Mouse (Mus musculus): ENCODE measurements around the gene Grip2. TPM values are rescaled to one million over a fixed set of nuclear protein-coding genes. Genes with fewer than 3 reads are reported as not detected.
A peak's percentile ranks its signal among the peaks of the same experiment; 100 is the strongest.

Gene Grip2
- polyA plus RNA-seq, 1 experiment, result 3.8 TPM

DNA sequence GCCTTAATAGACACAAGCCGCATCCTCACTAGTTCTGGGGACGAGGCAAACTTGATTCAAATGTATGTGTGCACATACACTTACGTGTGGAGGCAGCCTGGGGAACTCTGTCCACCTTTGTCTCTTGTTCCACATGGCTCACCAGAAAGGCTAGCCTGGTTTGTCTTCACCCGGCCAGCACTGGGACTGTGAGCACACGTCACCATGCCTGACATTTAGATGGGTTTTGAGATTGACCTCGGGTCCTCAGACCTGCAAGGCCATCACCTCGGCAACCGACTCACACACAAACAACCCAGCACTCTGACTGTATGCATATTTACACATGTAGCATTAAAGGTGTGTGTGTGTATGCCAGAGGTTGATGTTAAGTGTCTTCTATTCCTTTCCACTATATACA is 8.8 kb downstream of the Grip2 start:
- Histone ChIP-seq H3K27me3 (replicated peaks; ENCODE audit: control insufficient read depth, insufficient read depth, low read length) (no peaks in the 10 kb centered on the region), H3K27ac (ENCODE audit: insufficient read depth, low read depth, low read length) (no peak overlapping the region), H3K4me1 (ENCODE audit: control insufficient read depth, insufficient read depth, low read length) (no peaks in the 10 kb centered on the region), H3K36me3 (ENCODE audit: control insufficient read depth, insufficient read depth, low read length) (no peaks in the 10 kb centered on the region), H3K4me3 (ENCODE audit: insufficient read depth, low read depth, low read length) (no peak overlapping the region)
- 72% methylated on average over 8 of the region's 8 CpGs for WGBS
- no peak for DNase-seq
- TF ChIP-seq CTCF (conservative IDR thresholded peaks at IDR 0.05; ENCODE audit: insufficient read depth, insufficient read length, low read depth, low read length) (no peak), POLR2A (IDR thresholded peaks at IDR 0.05; ENCODE audit: low read depth, low read length) (no peak)

DNA sequence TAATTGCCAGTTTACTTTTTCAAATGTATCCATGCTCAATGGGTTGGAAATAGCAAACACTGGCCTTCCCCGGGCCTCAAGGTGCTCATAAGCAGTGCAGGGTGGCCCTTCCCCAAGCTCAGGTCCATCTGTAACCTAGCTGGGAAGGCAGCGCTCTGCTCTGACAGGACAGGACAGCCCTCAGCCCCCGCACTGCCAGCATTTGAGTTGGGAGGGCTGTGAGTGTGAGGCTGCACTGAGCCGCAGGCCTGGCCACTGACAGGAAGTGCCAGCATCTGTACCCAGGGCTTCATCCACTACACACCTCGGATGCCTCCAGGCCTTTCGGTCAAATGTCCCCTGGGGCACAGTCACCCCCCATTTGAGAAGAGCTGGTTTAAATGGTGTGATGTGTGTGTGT is 11.1 kb downstream of the Grip2 start:
- no peaks in the 10 kb centered on the region for H3K27me3 ChIP-seq (replicated peaks; ENCODE audit: control insufficient read depth, insufficient read depth, low read length)
- no peak overlapping the region for H3K27ac ChIP-seq (ENCODE audit: insufficient read depth, low read depth, low read length)
- H3K4me3 ChIP-seq (ENCODE audit: insufficient read depth, low read depth, low read length), result no peak overlapping the region
- H3K4me1 ChIP-seq (ENCODE audit: control insufficient read depth, insufficient read depth, low read length), result no peaks in the 10 kb centered on the region
- no peak for DNase-seq
- TF ChIP-seq CTCF (conservative IDR thresholded peaks at IDR 0.05; ENCODE audit: insufficient read depth, insufficient read length, low read depth, low read length) (no peak), POLR2A (IDR thresholded peaks at IDR 0.05; ENCODE audit: low read depth, low read length) (no peak)
- WGBS, result 78% methylated on average over 6 of the region's 6 CpGs
- no peaks in the 10 kb centered on the region for H3K36me3 ChIP-seq (ENCODE audit: control insufficient read depth, insufficient read depth, low read length)

DNA sequence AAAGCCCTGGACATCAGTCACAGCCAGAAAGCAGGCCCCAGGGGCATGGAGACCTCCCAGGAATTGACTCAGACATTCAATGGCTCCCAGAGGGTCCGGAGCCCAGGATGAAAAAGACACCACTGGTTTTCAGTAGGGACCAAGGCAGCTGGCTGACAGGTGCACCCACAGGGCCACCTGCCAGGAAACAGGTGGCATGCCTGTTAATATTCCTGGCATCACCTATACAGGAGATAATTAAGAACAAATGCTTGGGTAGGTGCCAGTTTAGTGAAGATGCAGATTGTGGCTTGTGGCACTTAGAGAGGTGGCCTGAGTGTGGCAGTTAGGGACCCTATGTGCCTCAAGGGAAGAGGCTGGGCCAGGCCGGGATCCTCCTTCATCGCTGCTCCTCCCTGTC is 13.4 kb downstream of the Grip2 start:
- TF ChIP-seq POLR2A (IDR thresholded peaks at IDR 0.05; ENCODE audit: low read depth, low read length) (no peak), CTCF (conservative IDR thresholded peaks at IDR 0.05; ENCODE audit: insufficient read depth, insufficient read length, low read depth, low read length) (no peak)
- no peaks in the 10 kb centered on the region for H3K36me3 ChIP-seq (ENCODE audit: control insufficient read depth, insufficient read depth, low read length)
- H3K27me3 ChIP-seq (replicated peaks; ENCODE audit: control insufficient read depth, insufficient read depth, low read length), result no peaks in the 10 kb centered on the region
- no peak for DNase-seq
- no peak overlapping the region for H3K27ac ChIP-seq (ENCODE audit: insufficient read depth, low read depth, low read length)
- no peak overlapping the region for H3K4me3 ChIP-seq (ENCODE audit: insufficient read depth, low read depth, low read length)
- WGBS, result 82% methylated on average over 3 of the region's 3 CpGs
- H3K4me1 ChIP-seq (ENCODE audit: control insufficient read depth, insufficient read depth, low read length), result no peaks in the 10 kb centered on the region

DNA sequence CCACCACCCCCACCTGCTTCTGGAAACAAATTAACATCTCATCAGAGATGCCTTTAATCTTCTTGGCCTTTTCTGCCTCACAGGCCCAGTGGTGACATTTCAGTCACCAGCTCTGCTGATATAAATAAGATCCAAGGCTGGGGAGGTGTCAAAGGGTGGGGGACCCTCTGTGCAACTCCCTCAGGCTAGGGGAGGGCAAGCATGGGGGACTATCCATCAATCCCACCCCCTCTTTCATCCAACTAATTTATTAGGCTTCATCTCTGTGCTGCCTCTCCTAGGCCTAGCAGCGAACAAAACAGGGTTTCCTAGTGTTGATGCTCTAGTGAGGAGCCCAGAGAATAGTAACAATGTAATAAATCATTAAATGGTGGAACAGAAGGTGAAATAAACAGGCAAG is 17.0 kb downstream of the Grip2 start:
- no peaks in the 10 kb centered on the region for H3K27me3 ChIP-seq (replicated peaks; ENCODE audit: control insufficient read depth, insufficient read depth, low read length)
- no peaks in the 10 kb centered on the region for H3K4me1 ChIP-seq (ENCODE audit: control insufficient read depth, insufficient read depth, low read length)
- no peak for TF ChIP-seq POLR2A (IDR thresholded peaks at IDR 0.05; ENCODE audit: low read depth, low read length)
- no peak for TF ChIP-seq CTCF (conservative IDR thresholded peaks at IDR 0.05; ENCODE audit: insufficient read depth, insufficient read length, low read depth, low read length)
- H3K36me3 ChIP-seq (ENCODE audit: control insufficient read depth, insufficient read depth, low read length), result no peaks in the 10 kb centered on the region
- no peak overlapping the region for H3K27ac ChIP-seq (ENCODE audit: insufficient read depth, low read depth, low read length)
- whole genome bisulfite sequencing, result 34% methylated on average over 1 of the region's 1 CpGs
- H3K4me3 ChIP-seq (ENCODE audit: insufficient read depth, low read depth, low read length), result no peak overlapping the region
- no peak for DNase-seq

DNA sequence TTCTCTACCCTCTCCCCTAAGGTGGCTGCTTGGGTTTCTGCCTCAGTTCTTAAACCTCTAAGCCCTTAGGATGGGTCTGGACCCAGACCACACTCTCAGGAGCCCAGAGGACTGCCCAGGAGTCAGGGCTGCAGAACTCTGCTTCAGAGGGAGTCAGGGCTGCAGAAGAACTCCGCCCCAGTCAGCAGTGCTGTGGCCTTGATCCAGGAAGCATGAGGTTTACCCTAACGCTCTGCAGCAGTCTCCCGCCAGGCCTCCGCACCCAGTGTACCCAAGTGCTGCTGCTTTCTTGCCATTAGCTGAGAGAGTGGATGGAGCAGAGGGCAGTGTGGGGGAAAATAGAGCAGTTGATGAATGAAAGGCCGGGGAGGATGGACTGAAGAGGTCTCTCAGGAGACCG is 19.0 kb downstream of the Grip2 start:
- Histone ChIP-seq H3K4me3 (ENCODE audit: insufficient read depth, low read depth, low read length) (no peak overlapping the region), H3K27ac (ENCODE audit: insufficient read depth, low read depth, low read length) (no peak overlapping the region), H3K27me3 (replicated peaks; ENCODE audit: control insufficient read depth, insufficient read depth, low read length) (no peaks in the 10 kb centered on the region), H3K36me3 (ENCODE audit: control insufficient read depth, insufficient read depth, low read length) (no peaks in the 10 kb centered on the region), H3K4me1 (ENCODE audit: control insufficient read depth, insufficient read depth, low read length) (no peaks in the 10 kb centered on the region)
- no peak for TF ChIP-seq POLR2A (IDR thresholded peaks at IDR 0.05; ENCODE audit: low read depth, low read length)
- TF ChIP-seq CTCF (conservative IDR thresholded peaks at IDR 0.05; ENCODE audit: insufficient read depth, insufficient read length, low read depth, low read length), result no peak
- 60% methylated on average over 6 of the region's 6 CpGs for WGBS
- DNase-seq, result no peak

DNA sequence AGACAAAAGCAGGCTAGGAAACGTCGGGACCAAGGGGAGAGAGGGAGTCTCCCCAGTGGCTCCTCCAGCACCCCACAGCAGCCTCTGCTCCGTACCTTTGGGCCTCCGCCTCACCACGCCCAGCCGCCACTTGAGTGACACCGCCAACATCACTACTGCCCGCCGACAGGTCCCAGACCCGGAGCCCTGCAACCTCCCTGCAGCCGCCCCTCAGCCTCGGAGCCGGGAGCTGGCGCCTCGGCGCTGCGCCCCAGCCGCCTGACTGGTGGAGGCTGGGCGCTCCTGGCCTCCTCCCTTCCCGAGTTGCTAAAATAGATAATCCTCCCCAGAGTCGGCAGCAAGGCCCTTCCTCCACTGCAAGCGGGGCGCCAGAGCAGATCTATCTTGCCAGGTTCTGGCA is 19.9 kb downstream of the Grip2 start:
- H3K27me3 ChIP-seq (replicated peaks; ENCODE audit: control insufficient read depth, insufficient read depth, low read length), result no peaks in the 10 kb centered on the region
- no peaks in the 10 kb centered on the region for H3K4me1 ChIP-seq (ENCODE audit: control insufficient read depth, insufficient read depth, low read length)
- H3K27ac ChIP-seq (ENCODE audit: insufficient read depth, low read depth, low read length), result no peak overlapping the region
- H3K4me3 ChIP-seq (ENCODE audit: insufficient read depth, low read depth, low read length), result no peak overlapping the region
- TF ChIP-seq POLR2A (IDR thresholded peaks at IDR 0.05; ENCODE audit: low read depth, low read length) (no peak), CTCF (conservative IDR thresholded peaks at IDR 0.05; ENCODE audit: insufficient read depth, insufficient read length, low read depth, low read length) (no peak)
- no peak for DNase-seq
- WGBS, result 3% methylated on average over 23 of the region's 23 CpGs
- no peaks in the 10 kb centered on the region for H3K36me3 ChIP-seq (ENCODE audit: control insufficient read depth, insufficient read depth, low read length)

DNA sequence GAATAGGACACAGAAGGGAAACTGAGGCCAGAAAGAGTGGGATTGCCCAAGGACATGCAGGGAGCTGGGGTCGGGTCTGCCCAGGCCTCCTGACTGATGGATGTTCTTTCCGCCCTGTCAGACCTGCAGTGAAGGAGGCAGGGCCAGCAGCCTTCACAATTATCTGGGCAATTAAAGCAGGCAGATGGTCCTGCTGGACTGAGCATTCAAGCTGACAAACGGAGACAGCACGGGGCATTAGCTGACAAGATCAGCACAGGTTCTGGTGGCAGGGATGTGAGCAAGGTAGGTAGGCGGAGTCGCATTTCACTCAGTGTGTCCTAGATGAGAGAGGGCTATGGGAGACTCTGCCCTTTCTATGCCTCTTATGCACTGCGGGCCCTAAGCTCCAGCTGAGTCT is 22.9 kb downstream of the Grip2 start:
- H3K27me3 ChIP-seq (replicated peaks; ENCODE audit: control insufficient read depth, insufficient read depth, low read length), result no peaks in the 10 kb centered on the region
- WGBS, result 42% methylated on average over 7 of the region's 7 CpGs
- TF ChIP-seq CTCF (conservative IDR thresholded peaks at IDR 0.05; ENCODE audit: insufficient read depth, insufficient read length, low read depth, low read length), result no peak
- TF ChIP-seq POLR2A (IDR thresholded peaks at IDR 0.05; ENCODE audit: low read depth, low read length), result no peak
- DNase-seq, result no peak
- H3K4me1 ChIP-seq (ENCODE audit: control insufficient read depth, insufficient read depth, low read length), result no peaks in the 10 kb centered on the region
- no peak overlapping the region for H3K27ac ChIP-seq (ENCODE audit: insufficient read depth, low read depth, low read length)
- no peaks in the 10 kb centered on the region for H3K36me3 ChIP-seq (ENCODE audit: control insufficient read depth, insufficient read depth, low read length)
- H3K4me3 ChIP-seq (ENCODE audit: insufficient read depth, low read depth, low read length), result no peak overlapping the region

DNA sequence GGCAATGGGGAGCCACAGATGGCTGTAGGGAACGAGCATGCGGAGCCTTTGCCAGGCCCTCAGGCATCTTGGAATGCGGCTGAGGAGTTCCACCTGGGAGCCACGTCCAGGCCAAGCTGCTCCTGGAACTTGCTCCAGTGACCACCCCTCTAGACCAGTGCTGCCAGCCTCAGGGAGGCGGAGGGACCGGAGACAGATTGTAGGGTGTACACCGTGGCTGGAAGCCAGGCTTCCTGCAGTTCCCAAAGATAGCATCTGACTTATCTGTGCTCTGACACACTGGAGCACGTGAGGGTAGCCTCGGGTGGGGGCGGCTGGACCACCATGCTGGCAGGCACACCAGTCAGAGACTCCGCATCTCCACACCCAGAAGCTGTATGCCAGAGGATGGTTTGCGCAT is 28.6 kb downstream of the Grip2 start:
- no peaks in the 10 kb centered on the region for H3K27me3 ChIP-seq (replicated peaks; ENCODE audit: control insufficient read depth, insufficient read depth, low read length)

More for the DNA sequence above, 28.6 kb downstream of the Grip2 start:
- DNase-seq, result peak; percentile 16
- Histone ChIP-seq H3K4me1 (ENCODE audit: control insufficient read depth, insufficient read depth, low read length) (no peaks in the 10 kb centered on the region), H3K27ac (ENCODE audit: insufficient read depth, low read depth, low read length) (no peak overlapping the region), H3K36me3 (ENCODE audit: control insufficient read depth, insufficient read depth, low read length) (no peaks in the 10 kb centered on the region), H3K4me3 (ENCODE audit: insufficient read depth, low read depth, low read length) (no peak overlapping the region)
- 66% methylated on average over 12 of the region's 12 CpGs for WGBS
- no peak for TF ChIP-seq POLR2A (IDR thresholded peaks at IDR 0.05; ENCODE audit: low read depth, low read length)
- no peak for TF ChIP-seq CTCF (conservative IDR thresholded peaks at IDR 0.05; ENCODE audit: insufficient read depth, insufficient read length, low read depth, low read length)
